Mouse (Mus musculus) lung, postnatal 25 days (tissue): ENCODE results near the gene Tm4sf19.
"Not testable (repeated sequence)": the region's sequence is repeated elsewhere in the genome, so short reads cannot be mapped to it uniquely, and the experiment has no call there.

ENCODE experiments used
- DNase-seq: peaks from one replicate; pipeline ENCODE4 v3.0.0; 2022; ENCODE audit warnings: low spot score

Tm4sf19 gene

DNA sequence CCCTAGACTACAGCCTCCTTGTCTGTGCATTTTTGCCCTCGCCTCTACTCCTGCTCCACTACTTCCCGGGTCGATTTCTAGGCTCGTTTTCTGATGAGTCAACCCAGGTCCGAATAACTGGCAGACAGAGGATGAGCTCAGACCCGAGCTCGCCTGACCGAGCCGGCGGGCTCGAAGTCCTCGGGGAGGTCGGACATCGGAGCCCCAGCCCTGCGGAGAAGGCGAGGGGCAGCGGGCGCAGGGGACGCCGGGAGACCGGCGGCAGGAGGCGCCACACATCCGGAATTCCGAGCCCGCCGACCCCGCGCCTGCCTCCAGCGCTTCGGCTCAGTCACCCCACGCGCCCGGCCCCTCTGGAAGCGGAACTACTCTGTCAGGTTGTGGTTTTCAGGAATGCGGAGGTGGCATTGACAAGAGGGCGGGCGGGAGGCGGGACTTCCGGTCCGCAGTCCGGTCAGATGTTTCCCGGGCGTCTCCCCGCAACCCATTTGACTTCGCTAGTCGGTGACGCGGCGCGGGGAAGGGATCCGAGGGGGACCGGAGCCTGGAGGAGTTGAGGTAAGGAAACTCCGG lies 30.3 kb downstream of the Tm4sf19 start, which contains the start of gene Pcyt1a:
Gene Pcyt1a (plus strand): TSS at position 448 of the 573 bp plus-strand sequence.
- peak; percentile 91 for DNase-seq

DNA sequence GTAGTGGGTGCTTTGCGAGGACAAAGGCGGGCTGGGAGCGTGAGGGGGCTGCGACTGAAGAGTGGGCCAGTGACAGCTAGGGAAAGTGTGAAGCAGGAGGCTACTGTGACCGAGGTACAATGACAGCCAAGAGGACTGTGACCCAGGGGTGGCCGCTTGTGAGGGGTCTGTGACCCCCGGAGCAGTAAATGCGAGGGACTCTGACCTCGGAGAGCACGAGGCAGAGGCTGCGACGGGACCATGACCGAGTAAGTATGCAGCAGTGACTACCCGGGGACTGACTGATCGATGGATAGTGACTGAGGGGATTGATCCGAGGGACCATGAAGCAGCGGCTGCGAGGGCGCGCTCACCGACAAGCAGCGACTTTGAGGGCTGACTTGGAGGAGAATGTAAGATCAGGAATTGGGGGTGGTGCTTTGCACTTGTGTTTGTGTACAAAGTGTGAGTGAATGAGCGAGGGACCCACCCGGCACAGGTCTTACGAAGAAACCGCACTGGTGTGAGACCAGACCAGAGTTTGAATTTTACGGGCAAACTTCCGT lies 30.8 kb downstream of the Tm4sf19 start:
- DNase-seq = peak; percentile 12

DNA sequence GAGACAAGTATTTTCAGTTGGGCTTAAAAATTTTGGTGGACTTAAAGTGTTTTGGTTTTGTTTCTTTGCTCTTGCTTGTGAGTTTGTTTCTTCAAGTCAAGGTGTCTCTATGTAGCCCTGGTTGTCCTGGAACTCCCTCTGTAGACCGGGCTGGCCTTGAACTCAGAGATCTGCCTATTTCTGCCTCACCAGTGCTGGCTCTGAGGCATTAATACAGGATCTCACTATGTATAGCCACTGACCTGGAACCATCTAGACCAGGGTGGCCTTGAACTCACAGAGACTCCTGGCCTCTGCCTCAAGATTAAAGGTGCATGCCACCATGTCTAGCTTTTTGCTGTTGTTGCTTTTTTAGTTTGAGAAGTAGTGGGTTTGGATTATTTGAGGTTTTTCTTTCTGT lies 31.6 kb downstream of the Tm4sf19 start:
- DNase-seq = no peak

DNA sequence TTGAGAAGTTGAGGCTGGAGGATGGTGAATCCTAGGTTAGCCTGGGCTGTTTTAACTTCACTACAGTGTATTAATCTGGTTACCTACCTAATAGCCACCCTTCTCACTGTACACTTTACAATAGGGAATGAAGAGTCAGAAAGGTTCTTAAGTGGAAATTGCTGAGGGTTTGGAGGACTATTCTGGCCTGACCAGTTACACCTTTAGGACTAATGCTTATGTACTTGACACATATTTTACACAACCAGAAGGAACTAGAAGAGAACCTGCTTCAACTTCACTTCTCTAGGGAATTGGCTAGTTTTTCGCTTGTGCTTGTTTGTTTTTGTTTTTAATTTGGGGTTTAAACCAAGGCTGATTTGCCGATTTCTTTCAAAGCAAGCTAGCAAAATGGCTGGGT lies 32.8 kb downstream of the Tm4sf19 start:
- DNase-seq = peak; percentile 35

DNA sequence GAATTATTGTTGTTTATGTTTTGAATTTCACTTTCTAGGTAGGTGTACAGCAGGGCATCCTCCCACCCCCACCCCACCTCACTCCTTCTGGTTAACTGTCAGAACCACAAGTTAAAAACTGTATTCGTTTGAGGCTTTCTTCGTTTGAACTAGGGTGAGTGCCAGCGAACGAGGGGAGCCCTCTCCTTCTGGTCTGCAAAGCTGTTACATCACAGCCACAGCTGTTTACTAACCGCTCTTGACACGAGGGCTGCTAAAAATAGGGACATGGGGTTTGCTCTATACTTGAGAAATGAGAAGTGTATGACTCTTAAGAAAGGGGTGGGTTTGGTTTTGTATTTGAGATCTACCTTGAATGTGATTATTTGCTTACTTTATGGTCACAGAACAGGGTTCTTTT lies 33.8 kb downstream of the Tm4sf19 start:
- peak; percentile 91 for DNase-seq

DNA sequence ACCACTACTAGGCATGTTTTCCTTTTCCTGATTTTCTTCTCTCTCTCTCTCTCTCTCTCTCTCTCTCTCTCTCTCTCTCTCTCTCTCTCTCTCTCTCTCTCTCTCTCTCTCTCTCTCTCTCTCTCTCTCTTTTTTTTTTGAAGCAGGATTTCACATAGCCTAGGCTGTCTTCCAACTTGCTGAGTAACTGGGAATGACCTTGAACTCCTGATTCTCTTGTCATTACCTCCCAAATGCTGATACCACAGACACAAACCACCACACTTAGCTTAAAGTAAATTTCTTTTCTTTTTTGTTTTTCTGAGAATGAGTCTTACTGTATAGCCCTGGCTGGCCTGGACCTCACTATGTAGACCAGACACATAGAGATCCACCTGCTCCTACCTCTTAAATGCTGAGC lies 34.4 kb downstream of the Tm4sf19 start:
- DNase-seq = no peak

DNA sequence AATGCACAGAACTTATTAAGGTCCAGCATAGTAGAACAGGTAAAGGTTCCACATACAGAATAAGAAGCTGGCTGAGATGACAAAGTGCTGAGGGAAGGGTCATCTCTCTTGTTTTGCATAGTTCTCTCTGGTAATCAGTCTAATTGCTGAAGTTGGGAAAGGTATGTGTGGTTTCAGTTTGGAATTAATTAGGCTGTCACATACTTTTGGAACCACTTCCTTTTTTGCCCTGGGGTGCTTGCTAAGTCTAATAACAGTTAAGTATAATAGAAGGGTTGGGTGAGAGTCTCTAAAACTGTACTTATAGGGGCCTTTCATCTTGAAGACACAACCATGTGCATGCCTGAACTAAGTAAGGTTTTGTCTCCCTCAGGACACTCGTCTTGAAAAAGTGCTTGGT lies 36.4 kb downstream of the Tm4sf19 start:
- no peak for DNase-seq

DNA sequence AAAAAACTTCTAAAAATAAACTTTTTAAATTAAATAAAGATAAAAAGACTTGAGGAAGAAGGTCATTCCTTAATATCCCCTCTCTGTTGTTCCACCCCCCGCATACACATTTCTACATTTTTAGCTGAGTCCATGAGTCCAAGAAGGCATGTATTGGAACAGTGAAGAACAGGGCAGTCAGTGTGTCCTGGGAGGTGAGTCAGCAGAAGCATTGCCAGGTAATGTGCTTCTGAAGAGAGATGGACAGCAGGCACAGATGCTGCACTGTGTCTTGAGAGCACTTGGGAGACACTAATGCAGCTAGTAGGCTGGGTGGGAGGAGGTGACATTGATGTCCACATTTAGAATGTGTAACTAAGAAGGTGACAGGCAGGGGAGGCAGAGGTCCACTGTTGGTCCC lies 37.0 kb downstream of the Tm4sf19 start:
- no peak for DNase-seq

DNA sequence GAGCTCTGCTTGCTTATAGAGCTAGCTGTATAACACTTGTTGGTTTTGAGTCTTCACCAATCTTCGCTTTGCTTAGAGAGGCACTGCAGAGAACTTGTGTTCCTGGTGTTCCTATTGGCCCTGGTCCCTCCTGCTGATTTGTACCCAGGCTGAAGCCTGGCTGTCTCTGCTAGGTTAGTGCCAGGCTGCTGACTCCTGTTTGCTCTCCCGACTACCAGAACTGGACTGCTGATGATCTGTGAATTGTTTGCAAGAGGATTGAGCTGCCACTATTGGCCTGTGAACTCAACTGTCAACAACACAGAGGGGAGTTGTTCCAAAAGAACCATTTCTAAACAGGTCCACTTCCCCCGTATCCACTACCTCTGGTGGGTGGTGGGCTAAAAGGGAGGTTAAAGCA lies 41.1 kb downstream of the Tm4sf19 start:
- no peak for DNase-seq

DNA sequence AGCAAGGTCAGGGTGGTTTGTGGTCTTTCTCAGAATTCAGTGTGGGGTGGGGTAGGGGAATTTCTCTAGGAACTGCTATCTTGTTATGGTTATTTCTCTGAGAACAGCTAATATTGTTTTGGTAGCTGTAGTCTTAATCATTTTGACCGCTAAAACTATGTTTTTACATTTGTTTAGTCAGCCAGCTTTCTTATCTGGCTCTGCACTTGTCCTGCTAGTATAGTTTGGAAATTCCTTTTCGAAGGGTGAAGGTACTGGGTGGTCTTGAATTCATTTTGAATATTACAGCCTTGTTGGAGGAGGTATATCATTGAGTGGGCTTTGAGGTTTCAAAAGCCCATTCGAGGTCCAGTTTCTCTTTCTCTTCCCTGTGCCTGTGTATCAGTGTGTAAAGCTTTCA lies 44.3 kb downstream of the Tm4sf19 start:
- DNase-seq = not testable (repeated sequence)

DNA sequence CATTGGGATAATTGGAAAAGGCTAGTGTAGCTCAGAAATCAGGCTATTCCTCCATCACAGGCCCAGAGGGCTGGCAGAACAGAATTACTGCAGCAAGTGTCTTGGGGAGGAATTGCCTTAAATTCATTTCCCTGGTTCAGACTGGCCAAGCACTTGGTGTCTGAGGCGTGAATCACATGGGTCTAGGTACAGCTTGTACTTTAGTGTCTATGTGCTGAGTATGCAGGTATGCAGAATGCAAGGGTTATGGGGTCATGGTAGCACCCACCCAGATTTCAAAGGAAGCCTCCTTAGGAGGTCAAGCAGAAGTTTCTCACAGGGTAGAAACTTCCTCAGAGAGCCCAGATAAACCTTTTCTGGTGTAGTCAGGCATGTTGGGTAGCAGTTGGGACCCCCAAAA lies 45.3 kb downstream of the Tm4sf19 start:
- no peak for DNase-seq

DNA sequence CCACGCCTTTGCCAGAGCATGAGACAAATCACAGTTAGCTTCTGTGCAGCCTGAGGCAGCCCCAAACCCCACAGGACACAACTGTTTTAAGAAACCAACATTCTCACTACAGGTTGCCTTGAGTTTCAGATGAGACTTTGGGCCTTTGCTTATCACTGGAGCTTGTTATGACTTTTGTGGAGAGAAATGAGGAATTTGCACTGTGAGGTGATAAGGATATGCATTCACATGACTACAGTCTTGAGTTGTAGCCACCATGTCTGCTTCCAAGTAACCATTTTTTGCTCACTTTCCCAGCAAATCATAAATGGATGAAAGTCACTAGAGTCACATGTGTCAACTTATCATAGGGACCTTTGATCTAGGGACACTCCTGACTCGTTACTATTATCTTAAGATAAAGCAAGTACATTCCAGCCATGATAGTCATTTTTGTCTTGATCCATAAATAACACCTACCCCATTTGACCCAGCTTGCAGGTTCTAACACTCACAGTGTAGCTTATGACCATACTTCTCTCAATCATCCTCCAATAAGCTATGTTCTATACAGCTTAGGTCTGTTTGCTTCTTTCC lies 46.3 kb downstream of the Tm4sf19 start:
- no peak for DNase-seq

DNA sequence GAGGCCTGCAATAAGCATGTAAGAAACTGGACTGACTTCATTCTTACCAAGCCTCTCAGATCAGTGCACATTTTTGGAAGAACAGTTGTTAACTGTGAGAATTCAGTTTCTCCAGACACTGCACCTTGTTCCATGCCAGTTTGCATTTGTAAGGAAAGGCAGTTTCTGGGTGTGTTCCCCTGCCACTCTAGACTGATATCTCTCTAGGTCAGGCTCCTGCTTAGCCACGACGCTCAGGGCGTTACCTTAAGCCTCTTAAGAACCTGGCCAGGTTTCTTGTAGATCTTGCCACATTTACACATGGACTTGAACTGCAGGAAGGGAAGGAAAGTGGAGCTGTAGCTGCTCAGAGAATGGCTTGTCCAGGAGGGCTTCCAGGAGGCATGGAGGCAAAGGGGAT lies 49.4 kb downstream of the Tm4sf19 start:
- DNase-seq = peak; percentile 23

DNA sequence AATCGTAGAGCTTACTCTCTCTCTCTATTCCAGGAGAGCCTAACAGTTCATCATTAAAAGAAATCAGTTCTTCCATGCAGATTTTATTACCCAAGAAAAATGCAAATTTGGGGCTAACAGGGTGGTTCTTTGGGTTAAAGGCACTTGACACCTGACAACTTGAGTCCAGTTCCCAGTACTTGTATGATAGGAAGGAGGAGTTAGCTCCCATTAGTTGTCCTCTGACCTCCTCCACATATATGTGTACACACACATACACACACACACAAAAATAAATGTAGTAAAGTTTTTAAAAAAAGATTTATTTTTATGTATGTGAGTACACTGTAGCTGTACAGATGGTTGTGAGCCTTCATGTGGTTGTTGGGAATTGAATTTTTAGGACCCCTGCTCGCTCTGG lies 49.8 kb downstream of the Tm4sf19 start:
- no peak for DNase-seq

DNA sequence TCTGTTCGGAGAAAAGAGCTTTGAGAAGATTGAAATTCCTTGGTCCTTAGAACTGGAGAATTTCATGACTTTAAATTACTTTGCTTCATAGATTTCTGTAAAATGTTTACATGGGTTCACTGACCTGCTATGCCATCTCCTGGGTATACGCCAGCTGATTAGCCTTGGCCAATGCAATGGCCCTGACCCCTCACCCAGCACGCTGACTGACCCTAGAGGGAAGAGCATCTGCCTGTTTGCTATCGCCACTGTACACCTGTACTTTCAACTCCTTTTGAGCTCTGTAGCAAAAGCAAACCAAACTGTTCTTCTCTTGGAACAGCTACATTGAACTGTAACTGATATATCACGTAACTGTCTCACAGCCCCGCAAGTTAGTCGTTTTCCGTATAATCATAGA lies 52.8 kb downstream of the Tm4sf19 start:
- no peak for DNase-seq

DNA sequence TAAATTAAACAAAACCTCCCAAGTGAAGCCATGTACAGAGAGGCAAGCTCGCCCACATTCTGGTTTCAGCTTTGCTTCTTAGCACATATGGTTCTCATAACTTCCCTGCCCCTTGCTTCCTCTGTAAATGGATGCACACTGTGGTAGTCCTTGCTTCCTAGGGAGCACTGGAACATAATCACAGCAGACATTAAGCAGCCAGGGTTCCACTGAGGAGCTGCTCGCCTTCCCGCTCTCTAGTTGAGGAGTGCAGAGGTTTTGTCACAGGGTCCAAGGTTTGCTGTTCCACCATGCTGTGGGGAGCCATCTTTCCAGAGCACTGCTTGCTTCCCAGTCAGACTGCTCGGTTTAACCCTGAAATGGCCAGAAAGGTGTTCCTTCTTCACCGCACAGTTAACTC lies 54.3 kb downstream of the Tm4sf19 start:
- DNase-seq = no peak

DNA sequence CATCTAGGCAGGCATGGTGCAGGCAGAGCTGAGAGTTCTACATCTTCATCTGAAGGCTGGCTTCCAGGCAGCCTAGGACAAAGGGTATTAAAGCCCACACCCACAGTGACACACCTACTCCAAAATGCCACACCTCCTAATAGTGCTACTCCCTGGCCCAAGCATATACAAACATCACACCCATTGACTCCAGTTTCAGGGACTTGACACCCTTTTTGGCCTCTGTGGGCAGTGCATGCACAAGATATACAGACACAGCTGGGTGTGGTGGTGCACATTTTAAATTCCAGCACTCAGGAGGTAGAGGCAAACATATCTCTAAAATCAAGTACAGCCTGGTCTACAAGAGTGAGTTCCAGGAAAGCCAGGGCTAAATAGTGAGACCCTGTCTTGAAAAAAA lies 55.8 kb downstream of the Tm4sf19 start:
- no peak for DNase-seq

DNA sequence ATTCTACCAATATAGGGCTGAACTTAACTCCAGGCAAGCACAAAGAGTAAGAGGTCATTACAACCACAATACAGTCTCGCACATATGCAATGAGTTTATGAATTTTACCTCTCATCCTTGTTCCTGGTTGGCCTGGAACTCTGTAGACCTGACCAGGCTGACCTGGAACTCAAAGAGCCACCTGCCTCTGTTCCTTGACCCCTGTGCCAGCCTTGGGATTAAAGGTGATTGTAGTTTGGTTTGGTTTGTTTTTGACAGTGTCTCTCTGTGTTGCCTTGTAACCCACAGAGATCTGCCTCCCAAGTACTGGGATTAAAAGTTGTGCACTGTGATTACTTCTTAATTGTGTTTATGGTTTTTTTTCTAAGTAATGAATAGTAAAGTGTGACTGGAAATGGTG lies 56.5 kb downstream of the Tm4sf19 start:
- no peak for DNase-seq
